Mouse (Mus musculus) lung, embryonic 14.5 days (tissue): Measurements from ENCODE around the gene Tgfbr2. TPM values are rescaled to one million over a fixed set of nuclear protein-coding genes. Genes with fewer than 3 reads are reported as not detected.

Experiments
- ATAC-seq: fragments of 200-750 bp; cut with Nextera tagmentation; 2 replicates; pipeline ENCODE4 v1.8.0; 2017; ENCODE audit warnings: mild to moderate bottlenecking, moderate TSS enrichment, moderate library complexity; ENCODE audit not compliant: insufficient read depth
- DNase-seq: peaks from one replicate; pipeline ENCODE4 v3.0.0-alpha.2; 2015
- H3K27ac ChIP-seq: fragments of 300-500 bp; sonication (generic); 2 replicates; pipeline ENCODE4 v1.5.1; 2014; ENCODE audit warnings: low read depth, mild to moderate bottlenecking, moderate library complexity
- H3K27me3 ChIP-seq: fragments of 300-500 bp; sonication (generic); 2 replicates; pipeline ENCODE4 v1.6.1; 2014; ENCODE audit warnings: low read length, control low read depth; ENCODE audit not compliant: insufficient read depth
- H3K36me3 ChIP-seq: fragments of 300-500 bp; sonication (generic); 2 replicates; pipeline ENCODE4 v1.6.1; 2014; ENCODE audit warnings: control low read depth; ENCODE audit not compliant: insufficient read depth
- H3K4me1 ChIP-seq: fragments of 300-500 bp; sonication (generic); 2 replicates; pipeline ENCODE4 v1.6.1; 2014; ENCODE audit warnings: antibody characterized with exemption, control low read depth; ENCODE audit not compliant: insufficient read depth
- H3K4me2 ChIP-seq: fragments of 300-500 bp; sonication (generic); 2 replicates; pipeline ENCODE4 v1.6.1; 2014; ENCODE audit warnings: mild to moderate bottlenecking
- H3K4me3 ChIP-seq: fragments of 300-500 bp; sonication (generic); 2 replicates; pipeline ENCODE4 v1.5.1; 2014; ENCODE audit warnings: low read depth, low read length
- H3K9ac ChIP-seq: fragments of 300-500 bp; sonication (generic); 2 replicates; pipeline ENCODE4 v1.6.1; 2014
- H3K9me3 ChIP-seq: fragments of 300-500 bp; sonication (generic); 2 replicates; pipeline ENCODE4 v1.6.1; 2016; ENCODE audit warnings: low read depth, low read length, control low read depth
- CTCF ChIP-seq: IDR thresholded peaks from 2 replicates; pipeline ENCODE4 v1.5.1; 2016; ENCODE audit warnings: antibody characterized with exemption, low read depth
- WGBS: fragments of 180-500 bp; shearing (Covaris S2); extraction: QIAGEN DNeasy Blood & Tissue Kit; methylation state at CpG from one replicate; pipeline ENCODE4 v1.1.7; 2014; 5-methylcytosine and 5-hydroxymethylcytosine counted together
- polyA plus RNA-seq: library from polyadenylated mRNA; unstranded; fragments of >200 nt; fragmentation: Nextera tagmentation; extraction: Ambion mirVana; gene quantifications from 2 replicates; pipeline ENCODE4 v1.2.1, GENCODE M21; 2014

Gene Tgfbr2
- polyA plus RNA-seq, 1 experiment from 2014 or later: 51.3 TPM

GRCm38 (mm10) chr9:116219234-116220158, 44.3 kb upstream of the Tgfbr2 start:
- Histone ChIP-seq H3K4me1 (peaks cover 10% of the 10 kb centered on the region), H3K27me3 (no peaks in the 10 kb centered on the region), H3K27ac (peak overlapping the region; percentile 58; the same call in 1 of the 2 replicates), H3K9ac (no peak overlapping the region), H3K4me3 (no peak overlapping the region), H3K4me2 (no peak overlapping the region), H3K9me3 (no peaks in the 10 kb centered on the region), H3K36me3 (no peaks in the 10 kb centered on the region)
- ATAC-seq (peak; percentile 35; the same call in 1 of the 2 replicates), DNase-seq (no peak)
- 61% methylated on average over 9 of the region's 9 CpGs for WGBS
- no peak for TF ChIP-seq CTCF

DNA sequence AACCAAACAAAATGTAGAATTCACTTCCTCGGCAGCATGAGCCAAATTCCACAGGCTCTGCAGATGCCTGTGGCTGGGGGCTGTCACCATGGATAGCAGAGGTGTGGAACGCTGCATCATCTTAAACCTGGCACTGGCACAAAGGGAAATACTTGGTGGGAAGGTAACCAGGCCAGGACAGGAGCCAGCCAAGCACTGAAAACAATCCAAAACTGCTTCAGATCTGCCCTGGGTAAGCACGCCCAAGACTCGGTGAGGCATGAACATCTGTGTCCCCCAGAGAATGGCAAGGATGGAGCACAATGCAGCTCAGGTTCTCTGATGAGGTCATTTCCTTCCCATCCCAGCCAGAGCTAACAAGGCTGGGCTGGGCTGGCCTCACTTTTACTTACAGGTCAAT, 43.6 kb upstream of the Tgfbr2 start:
- WGBS: 25% methylated on average over 4 of the region's 4 CpGs
- ATAC-seq: peak; percentile 73

GRCm38 (mm10) chr9:116217099-116217498, 41.9 kb upstream of the Tgfbr2 start:
- Histone ChIP-seq H3K4me2 (no peak overlapping the region), H3K4me1 (peaks cover 23% of the 10 kb centered on the region), H3K4me3 (no peak overlapping the region), H3K27ac (no peak overlapping the region), H3K9ac (no peak overlapping the region), H3K9me3 (no peaks in the 10 kb centered on the region), H3K36me3 (no peaks in the 10 kb centered on the region), H3K27me3 (no peaks in the 10 kb centered on the region)
- 82% methylated on average over 7 of the region's 7 CpGs for WGBS
- no peak for ATAC-seq
- no peak for DNase-seq
- TF ChIP-seq CTCF: no peak

More for the DNA sequence above, 43.6 kb upstream of the Tgfbr2 start:
- no peaks in the 10 kb centered on the region for H3K27me3 ChIP-seq
- H3K36me3 ChIP-seq: no peaks in the 10 kb centered on the region
- peak overlapping the region; percentile 58; the same call in 1 of the 2 replicates for H3K27ac ChIP-seq
- no peak overlapping the region for H3K4me3 ChIP-seq
- H3K9me3 ChIP-seq: no peaks in the 10 kb centered on the region
- H3K4me1 ChIP-seq: peaks cover 14% of the 10 kb centered on the region
- H3K4me2 ChIP-seq: no peak overlapping the region
- TF ChIP-seq CTCF: no peak
- DNase-seq: peak; percentile 53
- H3K9ac ChIP-seq: no peak overlapping the region

DNA sequence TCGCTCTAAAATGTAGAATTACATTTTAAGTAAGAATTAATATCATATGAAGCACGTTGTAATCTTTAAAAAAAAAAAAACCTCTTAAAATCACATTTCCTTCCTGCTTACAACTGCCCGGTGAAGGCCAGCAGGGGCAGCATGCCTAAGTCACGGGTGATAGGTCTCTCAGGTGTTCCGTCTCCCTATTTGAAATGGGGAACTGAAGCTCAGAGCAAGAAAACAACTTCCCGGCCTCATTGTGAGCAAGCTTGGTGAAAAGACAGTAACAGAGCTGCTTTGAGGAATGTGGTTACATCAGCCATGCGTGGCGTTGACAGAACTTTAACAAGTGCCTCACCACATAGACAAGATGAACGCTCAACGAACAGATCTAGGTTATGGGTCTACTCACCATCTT, 41.5 kb upstream of the Tgfbr2 start:
- no peak overlapping the region for H3K4me3 ChIP-seq
- H3K4me2 ChIP-seq: no peak overlapping the region
- no peak overlapping the region for H3K27ac ChIP-seq
- TF ChIP-seq CTCF: no peak
- 81% methylated on average over 10 of the region's 10 CpGs for WGBS
- ATAC-seq: no peak
- no peaks in the 10 kb centered on the region for H3K9me3 ChIP-seq
- H3K4me1 ChIP-seq: peaks cover 23% of the 10 kb centered on the region
- H3K27me3 ChIP-seq: no peaks in the 10 kb centered on the region
- no peaks in the 10 kb centered on the region for H3K36me3 ChIP-seq
- DNase-seq: no peak
- no peak overlapping the region for H3K9ac ChIP-seq

DNA sequence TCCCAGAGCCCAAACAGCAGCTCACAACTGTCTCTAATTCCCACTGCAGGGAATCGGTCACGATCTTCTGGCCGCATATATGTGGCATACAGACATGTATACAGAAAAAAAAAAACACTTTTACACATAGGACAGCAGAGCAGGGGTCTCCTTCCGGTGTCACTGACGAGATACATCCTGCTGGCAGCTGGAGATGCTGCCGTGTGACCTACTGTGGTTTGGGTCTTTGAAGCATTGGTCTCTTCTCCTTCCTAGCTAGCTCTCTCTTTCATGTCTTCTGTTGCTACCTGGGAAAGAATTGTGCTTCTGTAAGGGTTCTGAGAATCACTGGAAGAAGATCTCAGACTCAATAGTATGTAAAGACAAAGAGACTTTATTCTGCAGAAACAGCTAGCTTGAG, 39.1 kb upstream of the Tgfbr2 start:
- Histone ChIP-seq H3K9me3 (no peaks in the 10 kb centered on the region), H3K9ac (no peak overlapping the region), H3K27ac (peak overlapping the region; percentile 76; the same call in 1 of the 2 replicates), H3K4me3 (no peak overlapping the region), H3K36me3 (no peaks in the 10 kb centered on the region), H3K4me2 (no peak overlapping the region), H3K27me3 (no peaks in the 10 kb centered on the region), H3K4me1 (peaks cover 21% of the 10 kb centered on the region)
- no peak for TF ChIP-seq CTCF
- ATAC-seq: no peak
- WGBS: 50% methylated on average over 6 of the region's 6 CpGs
- DNase-seq: peak; percentile 54

GRCm38 (mm10) chr9:116212915-116213619, 37.9 kb upstream of the Tgfbr2 start:
- peaks cover 17% of the 10 kb centered on the region for H3K4me1 ChIP-seq
- WGBS: 52% methylated on average over 8 of the region's 8 CpGs
- H3K4me3 ChIP-seq: no peak overlapping the region
- no peaks in the 10 kb centered on the region for H3K27me3 ChIP-seq
- no peak overlapping the region for H3K4me2 ChIP-seq
- peak overlapping the region; percentile 76 for H3K27ac ChIP-seq
- no peaks in the 10 kb centered on the region for H3K9me3 ChIP-seq
- no peaks in the 10 kb centered on the region for H3K36me3 ChIP-seq
- ATAC-seq (peak; percentile 80), DNase-seq (peak; percentile 74)
- no peak for TF ChIP-seq CTCF
- H3K9ac ChIP-seq: no peak overlapping the region

DNA sequence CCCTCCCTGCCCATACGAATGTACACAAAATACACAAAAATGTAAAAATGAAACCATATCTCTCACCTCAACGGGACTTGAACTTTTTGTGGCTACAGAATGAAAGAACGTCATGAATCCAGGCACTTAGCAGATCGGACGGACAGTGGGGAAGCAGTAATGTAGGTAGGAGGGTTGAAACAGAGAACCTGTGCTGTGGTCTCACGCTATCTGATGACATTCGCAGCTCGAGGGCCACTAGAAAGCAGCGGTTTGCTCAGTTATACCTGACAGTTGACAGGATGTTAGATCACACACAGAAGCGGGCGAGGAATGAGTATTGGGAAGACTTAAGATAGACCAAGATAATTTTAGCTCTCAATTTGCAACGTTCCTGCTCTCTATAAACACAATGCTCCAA, 36.9 kb upstream of the Tgfbr2 start:
- 63% methylated on average over 12 of the region's 12 CpGs for WGBS
- no peak for DNase-seq
- Histone ChIP-seq H3K36me3 (no peaks in the 10 kb centered on the region), H3K4me2 (no peak overlapping the region), H3K27ac (no peak overlapping the region), H3K27me3 (no peaks in the 10 kb centered on the region), H3K9me3 (no peaks in the 10 kb centered on the region), H3K4me1 (peaks cover 17% of the 10 kb centered on the region), H3K9ac (no peak overlapping the region), H3K4me3 (no peak overlapping the region)
- ATAC-seq: no peak
- no peak for TF ChIP-seq CTCF
